Mouse (Mus musculus) lung, postnatal 25 days (tissue): ENCODE measurements around the gene Tmem161a.

Source experiments
- DNase-seq: peaks from one replicate; pipeline ENCODE4 v3.0.0; 2022; ENCODE audit warnings: low spot score

The Tmem161a gene

GRCm38 (mm10) chr8:70172043-70172681 lies at the start of gene Tmem161a:
Tmem161a (plus strand) TSS chr8:70172356.
- peak; percentile 95 for DNase-seq

GRCm38 (mm10) chr8:70122863-70123262 lies 49.3 kb upstream of the Tmem161a start:
- no peak for DNase-seq

- DNase-seq: no peak
Measured at GRCm38 (mm10) chr8:70124992-70125391, 47.2 kb upstream of the Tmem161a start.

DNA sequence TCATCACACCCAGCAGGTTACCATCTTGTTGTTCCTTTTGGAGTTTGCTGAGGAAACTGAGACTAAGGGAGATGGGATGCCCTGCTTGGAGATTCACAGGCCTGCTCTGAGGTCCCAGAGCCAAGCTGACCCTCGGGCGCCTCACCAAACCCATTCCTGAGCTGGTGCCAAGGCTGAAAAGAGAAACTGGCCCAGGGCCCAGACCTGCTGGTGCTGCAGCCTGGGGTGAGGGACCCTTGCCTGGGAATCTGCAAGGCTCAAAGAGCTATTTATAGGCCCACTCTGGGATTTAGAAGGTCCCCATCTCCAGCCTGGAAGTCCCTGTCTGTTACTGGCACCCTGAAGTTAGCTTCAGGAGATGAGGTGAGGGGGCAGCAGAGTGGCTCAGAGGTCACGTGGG lies 43.7 kb upstream of the Tmem161a start:
- no peak for DNase-seq

DNA sequence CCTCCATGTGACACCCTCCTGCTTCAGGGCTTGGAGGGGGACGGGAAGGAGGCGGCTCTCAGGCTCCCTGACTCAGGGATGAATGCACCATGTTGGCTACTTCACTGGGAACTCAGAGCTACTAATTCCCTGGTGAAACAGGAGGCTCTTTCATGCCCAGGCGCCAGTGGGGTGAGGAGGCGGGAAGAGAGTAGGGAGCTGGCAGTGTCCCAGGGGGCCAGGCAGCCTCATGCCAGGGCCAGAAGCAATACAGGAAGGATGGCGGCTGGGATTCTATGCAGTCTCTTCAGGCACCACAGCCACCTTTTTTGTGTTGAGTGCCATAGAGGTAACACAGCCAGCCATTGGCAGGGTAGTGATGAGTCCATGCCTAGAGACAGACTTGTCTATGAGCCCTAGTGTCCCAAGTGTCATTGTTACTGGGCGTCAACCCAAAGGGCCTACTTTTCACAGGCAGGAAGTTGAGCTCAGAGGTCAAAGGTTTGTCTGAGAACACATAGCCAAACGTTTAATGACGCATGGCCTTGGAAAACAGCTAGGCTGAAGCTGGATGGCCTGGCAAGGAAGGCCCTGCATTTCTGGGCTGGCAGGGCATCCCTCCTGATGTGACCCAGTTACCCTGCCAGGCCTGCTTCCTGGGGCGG lies 42.7 kb upstream of the Tmem161a start:
- DNase-seq: peak; percentile 21

DNA sequence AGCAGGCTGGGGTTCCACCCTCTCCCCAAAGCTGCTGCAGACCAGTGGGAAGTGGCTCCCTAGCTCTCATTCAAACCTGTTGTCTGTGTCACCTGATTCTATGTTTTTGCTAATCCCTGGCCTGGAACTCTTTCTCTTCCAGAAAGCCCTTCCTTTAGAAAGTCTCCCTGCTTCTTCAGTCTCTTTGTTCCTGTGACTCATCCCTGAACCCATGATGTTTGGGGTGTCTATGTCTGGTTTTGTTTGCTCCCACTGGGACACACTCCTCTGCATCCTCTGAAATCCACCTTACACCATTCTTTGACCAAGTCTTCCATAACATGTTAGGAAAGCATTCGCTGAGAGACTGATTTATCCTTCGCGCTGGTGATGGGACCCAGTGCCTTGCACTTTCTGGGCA lies 42.1 kb upstream of the Tmem161a start:
- DNase-seq: no peak

- DNase-seq: peak; percentile 87
Measured at GRCm38 (mm10) chr8:70131166-70131883, 40.8 kb upstream of the Tmem161a start, which contains the start of gene Nr2c2ap. Nr2c2ap (plus strand) TSS chr8:70131333.

DNA sequence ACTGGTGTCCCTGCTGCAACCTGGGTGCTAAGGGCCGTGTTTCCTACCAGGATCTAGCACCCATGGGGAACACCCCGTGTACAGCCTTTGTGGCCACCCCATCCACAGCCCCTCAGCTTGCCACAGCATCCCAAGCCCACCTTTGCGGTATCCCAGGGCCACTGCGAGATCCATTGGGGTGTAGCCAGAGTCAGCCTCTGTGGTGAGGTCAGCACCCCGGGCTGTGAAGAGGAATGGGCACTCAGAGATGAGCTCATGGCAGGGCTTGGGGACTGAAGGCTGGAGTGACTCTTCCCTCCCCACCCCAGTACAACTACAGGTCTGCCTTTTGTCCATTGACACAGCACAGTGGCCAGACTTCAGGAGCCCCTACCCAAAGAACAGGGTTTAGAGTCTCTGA lies 38.1 kb upstream of the Tmem161a start:
- DNase-seq: no peak

- no peak for DNase-seq
Measured at GRCm38 (mm10) chr8:70134931-70135330, 37.2 kb upstream of the Tmem161a start.

GRCm38 (mm10) chr8:70136591-70136990 lies 35.6 kb upstream of the Tmem161a start:
- DNase-seq: no peak

GRCm38 (mm10) chr8:70137890-70138289 lies 34.3 kb upstream of the Tmem161a start:
- no peak for DNase-seq

GRCm38 (mm10) chr8:70139026-70139857 lies 32.9 kb upstream of the Tmem161a start, which contains the start of the genes Rfxank, Borcs8 and Mef2b:
Rfxank (minus strand) TSS chr8:70139154.
Borcs8 (plus strand) TSS chr8:70139499.
Mef2b (plus strand) TSS chr8:70139711.
- peak; percentile 99 for DNase-seq

- no peak for DNase-seq
Measured at GRCm38 (mm10) chr8:70139981-70140380, 32.2 kb upstream of the Tmem161a start.

- DNase-seq: no peak
Measured at GRCm38 (mm10) chr8:70147678-70148607, 24.2 kb upstream of the Tmem161a start.

DNA sequence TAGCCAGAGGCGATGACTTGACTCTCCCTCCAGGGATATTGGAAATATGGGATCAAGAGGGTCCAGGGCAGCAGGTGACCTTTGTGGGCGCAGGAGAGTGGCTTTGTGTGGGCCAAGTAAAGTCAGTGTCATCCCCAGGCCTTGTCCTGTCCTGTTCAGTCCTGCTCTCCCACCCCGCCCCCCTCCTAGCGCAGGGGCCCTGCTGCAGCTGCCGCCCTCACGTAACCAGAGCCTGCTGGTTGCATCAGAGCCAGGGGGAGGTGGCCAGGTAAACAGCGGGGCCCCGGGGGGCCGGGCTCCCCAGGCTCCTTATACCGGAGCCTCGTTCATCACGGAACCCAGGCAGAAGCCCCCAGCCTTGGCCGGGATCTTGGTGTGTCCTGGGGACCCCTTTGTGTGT lies 22.0 kb upstream of the Tmem161a start:
- no peak for DNase-seq

DNA sequence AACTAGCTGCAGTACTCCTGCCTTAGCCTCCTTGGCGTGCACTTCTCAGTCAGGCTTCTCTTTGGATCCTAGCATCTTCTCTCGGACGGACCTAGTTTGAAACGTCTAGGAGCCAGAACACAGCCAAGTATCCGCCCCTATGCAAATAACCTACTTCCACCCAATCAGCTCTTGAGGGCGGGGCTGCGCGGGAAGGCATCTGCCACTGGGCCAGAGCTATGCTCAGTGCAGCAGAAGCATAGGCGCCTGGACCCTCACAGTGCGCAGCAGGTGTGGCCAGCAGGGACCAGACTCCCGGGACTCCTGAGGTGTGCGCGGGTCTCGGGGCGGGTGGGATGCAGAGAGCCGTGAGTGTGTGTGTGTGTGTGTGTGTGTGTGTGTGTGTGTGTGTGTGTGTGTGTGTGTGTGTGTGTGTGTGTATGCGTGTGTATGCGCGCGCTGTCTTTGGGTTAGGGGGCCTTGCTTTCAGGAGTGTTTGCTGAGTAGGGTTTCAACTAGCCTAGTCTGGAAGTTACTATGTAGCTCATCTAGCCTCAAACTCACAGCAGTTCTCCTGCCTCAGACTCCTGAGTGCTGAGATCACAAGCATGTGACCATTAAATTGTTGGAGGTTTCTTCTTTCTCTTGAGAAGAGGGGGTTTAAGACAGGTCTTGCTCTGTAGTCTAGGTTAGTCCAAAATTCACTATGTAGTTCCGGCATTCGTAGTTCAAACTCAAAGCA lies 19.5 kb upstream of the Tmem161a start:
- DNase-seq: peak; percentile 73

- no peak for DNase-seq
Measured at GRCm38 (mm10) chr8:70157240-70157800, 14.8 kb upstream of the Tmem161a start.

DNA sequence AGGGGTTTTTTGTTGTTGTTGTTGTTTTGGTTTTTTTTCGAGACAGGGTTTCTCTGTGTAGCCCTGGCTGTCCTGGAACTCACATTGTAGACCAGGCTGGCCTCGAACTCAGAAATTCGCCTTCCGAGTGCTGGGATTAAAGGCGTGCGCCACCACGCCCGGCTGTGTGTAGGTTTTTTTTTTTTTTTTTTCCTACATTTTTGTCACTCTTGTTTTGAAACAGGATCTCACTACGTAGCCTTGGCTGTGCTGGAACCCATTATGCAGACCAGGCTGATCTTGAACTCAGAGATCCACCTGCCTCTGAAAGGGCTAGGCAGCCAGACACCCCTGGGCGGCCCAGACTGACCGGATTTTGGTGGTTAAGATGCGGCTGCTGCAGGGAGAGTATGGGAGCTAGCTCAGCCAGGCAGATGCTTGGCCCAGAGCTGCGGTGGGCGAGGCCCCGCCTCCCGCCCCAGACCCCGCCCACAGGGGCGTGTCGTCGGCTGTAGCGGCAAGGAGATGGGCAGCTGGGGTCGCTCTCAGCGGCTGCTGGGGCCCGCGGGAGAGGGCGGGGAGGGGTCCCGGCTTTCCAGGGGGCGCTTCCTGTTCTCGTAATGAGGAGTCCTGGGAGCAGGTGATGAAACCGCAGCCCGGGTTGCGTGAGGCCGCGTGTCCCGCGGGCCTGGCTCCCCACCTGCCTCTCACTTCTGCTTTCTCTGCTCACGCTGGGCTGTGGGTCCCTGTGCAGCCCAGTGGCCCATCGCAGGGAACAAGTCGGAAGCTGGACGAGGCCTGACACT lies 13.9 kb upstream of the Tmem161a start:
- DNase-seq: peak; percentile 44

GRCm38 (mm10) chr8:70159211-70159610 lies 12.9 kb upstream of the Tmem161a start:
- no peak for DNase-seq
